Mouse (Mus musculus): ENCODE data around the gene Hps6. TPM values are rescaled to one million over a fixed set of nuclear protein-coding genes. Genes with fewer than 3 reads are reported as not detected.
"Not testable (repeated sequence)": the region's sequence is repeated elsewhere in the genome, so short reads cannot be mapped to it uniquely, and the experiment has no call there.

Hps6 gene
- total RNA-seq (2021), result 1 to 10 TPM; 7.5 to 9.7 TPM
- long read RNA-seq, transcript Hps6-201 (1 exons, 2,666 nt), result major isoform, 14 of 14 reads
- long read RNA-seq, partial matches to known transcripts, result 0 of 14 reads
- long read RNA-seq, other reads (novel, unspliced or antisense), result 0 of 14 reads

DNA sequence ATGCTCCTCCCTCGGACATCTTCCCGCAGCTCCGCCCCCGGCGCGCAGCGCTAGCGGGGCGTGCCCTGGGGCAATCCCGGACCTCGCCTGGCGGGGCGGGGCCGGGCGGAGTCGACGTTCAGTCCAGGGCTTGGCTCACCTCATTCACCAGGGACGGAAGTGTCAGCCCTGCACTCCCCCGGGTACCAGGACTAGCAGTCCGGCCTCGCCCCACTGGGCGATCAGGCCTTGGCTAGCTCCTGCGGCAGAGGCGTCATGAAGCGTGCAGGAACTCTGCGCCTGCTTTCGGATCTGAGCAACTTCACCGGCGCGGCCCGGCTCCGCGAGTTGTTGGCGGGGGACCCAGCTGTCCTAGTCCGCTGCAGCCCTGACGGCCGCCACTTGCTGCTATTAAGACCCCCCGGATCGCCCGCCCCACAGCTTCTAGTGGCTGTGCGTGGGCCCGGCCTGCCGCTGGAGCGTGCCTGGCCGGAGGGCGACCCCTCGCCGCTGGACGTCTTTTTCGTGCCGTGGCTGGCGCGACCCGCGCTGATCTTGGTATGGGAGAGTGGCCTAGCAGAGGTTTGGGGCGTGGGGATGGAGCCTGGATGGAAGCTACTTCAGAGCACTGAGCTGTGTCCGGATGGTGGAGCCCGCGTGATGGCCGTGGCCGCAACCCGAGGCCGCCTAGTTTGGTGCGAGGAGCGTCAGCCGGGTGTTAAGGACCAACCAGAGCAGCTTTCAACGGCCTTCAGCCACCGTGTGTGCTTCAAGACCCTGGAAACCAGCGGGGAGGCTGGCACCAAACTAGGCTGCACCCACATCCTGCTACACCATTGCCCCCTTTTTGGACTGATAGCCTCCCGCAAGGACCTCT is at the start of gene Hps6:
Hps6 (plus strand) TSS at position 138 of the 856 bp plus-strand sequence.
- DNase-seq (ENCODE audit: low spot score in 2 of 2), result peak; percentile 49 to 71

DNA sequence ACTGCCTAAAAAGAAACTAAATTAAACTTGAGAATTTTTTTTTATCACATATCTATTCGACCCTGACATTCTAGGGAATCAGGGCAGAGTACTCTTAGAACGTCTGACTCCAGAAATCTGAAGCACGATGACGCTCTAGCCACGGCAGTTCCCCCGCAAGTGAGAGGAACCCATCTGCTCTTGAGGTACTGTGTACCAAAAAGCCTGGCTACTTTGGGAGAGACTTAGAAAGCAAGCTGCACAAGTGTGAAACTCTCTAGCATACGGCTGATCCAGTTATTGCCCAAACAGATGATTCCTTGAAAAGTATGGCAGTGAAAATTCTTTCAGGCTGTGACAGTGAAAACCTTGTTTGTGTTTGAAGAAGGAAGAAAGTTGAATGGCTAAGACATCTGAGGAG is 46.6 kb upstream of the Hps6 start:
- DNase-seq (ENCODE audit: low spot score in 2 of 2), result peak; percentile 26 to 62

DNA sequence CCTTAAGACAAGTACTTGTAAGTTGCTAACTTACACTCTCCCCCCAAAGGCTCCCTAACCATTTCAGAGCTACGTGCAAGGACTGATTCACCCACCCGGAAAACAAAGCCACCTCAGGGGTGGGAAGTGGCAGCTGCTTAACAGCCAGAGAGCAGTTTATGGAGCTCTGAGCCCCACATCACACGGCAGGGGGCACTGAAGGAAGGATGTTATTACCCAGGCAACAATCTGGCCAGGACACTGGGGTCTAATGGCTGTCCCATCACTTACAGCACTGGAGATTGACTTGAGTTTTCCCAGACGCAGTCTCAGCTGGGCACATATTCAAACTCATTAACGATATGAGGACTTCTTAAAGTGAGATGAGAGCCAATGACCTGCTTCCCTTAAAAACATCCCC is 42.5 kb upstream of the Hps6 start:
- no peak for DNase-seq (ENCODE audit: low spot score in 2 of 2)

DNA sequence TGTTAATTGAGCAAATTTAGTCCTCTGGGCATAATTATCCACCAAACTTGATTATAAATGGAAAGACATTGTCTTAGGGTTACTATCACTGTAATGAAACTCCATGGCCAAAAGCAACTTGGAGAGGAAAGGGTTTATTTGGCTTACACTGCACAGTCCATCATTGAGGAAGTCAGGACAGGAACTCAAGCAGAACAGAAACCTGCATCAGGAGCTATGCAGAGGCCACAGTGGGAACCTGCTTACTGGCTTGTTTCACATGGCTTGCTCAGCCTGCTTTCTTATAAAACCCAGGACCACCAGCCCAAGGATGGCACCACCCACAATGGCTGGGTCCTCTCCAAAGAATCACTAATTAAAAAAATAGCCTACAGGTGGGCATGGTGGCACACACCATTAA is 18.9 kb upstream of the Hps6 start:
- no peak for DNase-seq (ENCODE audit: low spot score in 2 of 2)

DNA sequence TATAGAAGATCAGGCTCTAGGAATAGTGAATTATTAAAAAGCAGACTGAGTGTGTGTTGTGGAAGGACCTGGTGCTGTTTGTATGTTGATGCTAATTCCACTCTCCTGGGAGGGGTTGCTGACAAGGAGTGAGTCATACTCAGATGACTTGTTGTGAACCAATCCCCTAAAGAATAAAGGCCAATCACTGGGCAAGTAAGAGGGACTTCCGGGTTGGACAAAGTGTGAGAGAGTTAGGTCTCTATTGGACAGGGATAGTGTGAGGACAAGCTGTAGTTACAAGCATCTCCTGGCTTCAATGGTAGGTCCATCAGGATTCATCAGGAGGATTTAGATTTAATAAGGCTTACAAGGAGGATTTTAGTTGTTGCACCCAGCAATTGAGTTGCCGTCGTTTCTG is 15.1 kb upstream of the Hps6 start:
- no peak for DNase-seq (ENCODE audit: low spot score in 2 of 2)

DNA sequence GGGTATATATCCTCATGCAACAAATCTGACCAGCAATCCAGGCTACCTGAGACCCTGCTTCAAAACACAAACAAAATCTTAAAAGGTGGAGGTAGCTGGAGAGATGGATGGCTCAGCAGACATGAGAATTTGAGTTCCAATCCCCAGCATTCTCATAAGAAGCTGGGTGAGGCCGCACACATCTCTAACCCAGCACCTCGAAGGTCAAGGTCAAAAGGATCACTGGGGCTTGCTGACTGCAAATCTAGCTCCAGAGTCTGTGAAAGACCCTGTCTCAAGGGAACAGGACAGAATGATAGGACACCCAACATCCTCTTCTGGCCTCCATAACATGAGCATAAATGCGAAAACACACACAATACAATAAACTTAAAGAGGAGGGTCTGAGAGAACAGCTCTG is 12.1 kb upstream of the Hps6 start:
- DNase-seq (ENCODE audit: low spot score in 2 of 2), result no peak

DNA sequence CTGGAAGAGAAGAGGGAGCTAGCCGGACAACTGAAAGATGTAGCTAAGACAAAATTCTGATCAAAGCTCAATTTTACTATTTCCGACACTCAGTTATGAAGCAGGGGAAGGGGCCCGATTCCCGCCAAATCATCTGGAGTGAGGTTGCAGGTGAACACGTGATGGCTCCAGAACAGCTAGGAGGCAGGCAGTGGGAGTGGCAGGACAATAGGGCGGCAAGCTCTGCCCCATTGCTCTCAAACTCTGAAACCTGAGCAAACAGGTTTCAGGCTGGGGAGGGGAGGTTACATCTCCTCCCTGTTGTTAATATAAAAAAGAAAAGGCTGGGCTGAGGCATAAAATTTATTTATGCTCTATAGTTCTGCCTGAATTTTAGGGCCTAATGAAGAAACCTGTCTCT is 9.9 kb upstream of the Hps6 start:
- DNase-seq (ENCODE audit: low spot score in 2 of 2), result not testable (repeated sequence)

DNA sequence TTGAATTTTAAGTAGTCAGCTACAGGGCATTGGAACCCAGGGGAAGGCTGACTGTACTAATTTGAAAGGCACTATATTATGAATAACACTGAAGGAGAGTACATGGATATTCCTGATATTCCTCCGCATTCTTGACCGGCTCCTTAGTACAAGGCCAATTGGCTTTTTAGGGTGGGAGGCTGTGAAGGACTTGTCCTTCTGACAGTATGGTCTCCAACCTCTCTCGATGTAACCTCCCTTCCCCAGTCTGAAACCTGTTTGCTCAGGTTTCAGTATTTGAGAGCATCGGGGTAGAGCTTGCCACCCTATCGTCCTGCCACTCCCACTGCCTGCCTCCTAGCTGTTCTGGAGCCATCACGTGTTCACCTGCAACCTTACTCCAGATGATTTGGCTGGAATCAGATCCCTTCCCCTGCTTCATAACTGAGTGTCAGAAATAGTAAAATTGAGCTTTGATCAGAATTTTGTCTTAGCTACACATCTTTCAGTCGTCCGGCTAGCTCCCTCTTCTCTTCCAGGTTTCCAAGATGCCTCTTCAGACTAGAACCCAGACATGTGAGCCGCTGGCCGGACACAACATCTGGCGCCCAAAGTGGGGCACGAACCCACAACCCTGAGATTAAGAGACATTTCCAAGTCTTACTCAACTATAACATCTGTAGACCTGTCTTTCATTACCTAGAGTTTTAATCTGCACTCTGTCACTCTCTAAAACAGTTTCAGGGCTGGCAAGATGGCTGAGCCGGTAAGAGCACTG is 9.1 kb upstream of the Hps6 start:
- no peak for DNase-seq (ENCODE audit: low spot score in 2 of 2)

DNA sequence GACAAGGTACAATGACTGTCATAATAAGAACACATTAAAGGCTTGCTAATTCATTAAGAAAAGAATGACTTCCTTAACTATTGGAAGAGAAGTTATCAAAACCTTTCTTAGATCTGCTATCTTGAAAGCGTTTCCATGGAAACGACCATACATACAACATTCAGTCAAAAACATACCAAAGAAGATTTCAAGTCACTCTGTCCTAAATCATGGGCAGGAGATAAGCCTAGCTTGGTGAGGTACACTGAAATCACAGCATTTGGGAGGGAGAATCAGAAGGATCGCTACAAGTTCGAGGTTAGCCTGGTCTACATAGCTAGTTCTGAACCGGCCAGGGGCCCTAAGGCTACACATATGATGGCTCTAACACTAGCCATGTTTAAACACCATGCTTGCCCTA is 5.9 kb upstream of the Hps6 start:
- no peak for DNase-seq (ENCODE audit: low spot score in 2 of 2)

DNA sequence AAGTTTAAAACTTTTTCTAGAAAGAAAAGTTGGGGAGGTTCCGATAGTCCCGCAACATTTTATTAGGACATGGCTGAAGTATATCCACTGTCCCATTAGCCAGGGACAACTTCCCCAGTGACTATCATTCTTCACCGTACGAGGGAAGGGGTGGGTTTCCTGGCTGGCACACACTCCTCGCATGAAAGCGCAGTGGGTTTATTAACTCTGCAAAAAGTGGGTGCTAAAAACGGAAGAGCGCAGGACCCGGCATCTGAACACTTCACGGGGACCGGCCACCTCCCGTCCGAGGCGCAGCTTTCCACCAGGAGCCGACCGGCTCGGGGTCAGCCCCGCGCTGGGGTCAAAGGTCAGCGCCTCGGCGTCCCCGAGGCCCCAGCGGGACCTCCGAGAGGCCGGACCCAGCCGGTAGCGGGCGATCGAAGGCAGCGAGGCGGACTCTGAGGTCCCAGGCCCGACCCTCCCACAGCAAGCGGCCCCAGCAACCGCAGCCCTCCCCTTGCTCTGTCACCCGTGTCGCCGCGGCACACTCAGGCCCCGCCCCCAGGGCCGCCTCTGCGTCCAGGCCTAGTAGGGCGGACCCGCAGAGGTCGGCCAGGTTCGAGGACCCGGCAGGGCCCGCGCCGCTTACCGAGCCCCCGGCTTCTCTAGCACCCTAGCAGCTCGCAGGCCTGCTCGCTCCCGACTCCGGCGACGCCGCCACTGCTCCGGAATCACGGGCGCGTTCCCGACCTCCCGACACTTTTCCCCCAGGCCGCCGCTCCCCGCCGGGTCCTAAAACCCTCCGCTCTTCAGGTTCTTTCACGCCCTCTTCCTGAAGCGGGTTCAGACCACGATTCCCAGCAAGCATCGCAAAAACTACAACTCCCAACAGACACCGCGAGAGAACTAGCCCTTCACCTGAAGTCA is 5.3 kb upstream of the Hps6 start, which contains the start of gene Armh3:
Armh3 (minus strand) TSS at position 704 of the 909 bp plus-strand sequence.
- peak; percentile 93 to 96 for DNase-seq (ENCODE audit: low spot score in 2 of 2)

DNA sequence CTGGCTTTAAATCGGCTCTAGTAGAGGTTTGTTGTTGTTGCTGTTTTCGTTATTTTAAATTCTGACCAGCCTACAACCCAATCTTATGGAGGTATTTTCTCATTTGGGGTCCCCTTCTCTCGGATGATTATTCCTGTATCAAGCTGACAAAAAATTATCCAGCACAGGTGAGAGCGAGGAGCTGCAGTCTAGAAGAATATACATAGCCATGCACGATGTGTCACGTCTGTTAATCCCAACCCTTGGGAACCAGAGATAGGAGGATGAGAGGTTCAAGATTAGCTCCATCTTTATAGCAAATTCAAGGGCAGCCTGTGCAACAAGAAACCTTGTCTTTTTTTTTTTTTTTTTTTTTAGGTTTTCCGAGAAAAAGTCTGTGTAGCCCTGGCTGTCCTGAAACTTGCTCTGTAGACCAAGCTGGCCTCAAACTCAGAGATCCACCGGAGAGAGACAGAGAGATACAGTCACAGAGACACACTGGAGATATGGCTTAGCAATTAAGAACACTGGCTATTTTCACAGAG is 4.6 kb upstream of the Hps6 start:
- DNase-seq (ENCODE audit: low spot score in 2 of 2), result no peak

DNA sequence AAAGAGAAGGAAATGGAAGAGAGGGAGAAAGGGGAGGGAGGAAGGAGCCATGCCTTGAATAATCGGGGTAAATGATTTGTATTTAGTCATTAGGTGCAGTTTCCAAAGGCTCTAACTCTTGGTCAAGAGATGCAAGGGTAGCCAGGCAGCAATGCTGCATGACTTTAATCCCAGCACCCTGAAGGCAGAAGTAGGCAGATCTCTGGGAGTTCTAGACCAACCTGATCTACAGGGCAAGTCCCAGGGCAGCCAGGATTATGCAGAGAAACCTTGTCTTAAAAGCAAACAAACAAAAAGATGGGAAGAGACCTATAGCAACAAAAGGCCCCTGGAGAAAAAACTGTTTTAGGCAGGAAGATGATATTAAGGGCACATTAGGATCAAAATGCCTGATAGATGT is 3.9 kb upstream of the Hps6 start:
- no peak for DNase-seq (ENCODE audit: low spot score in 2 of 2)

DNA sequence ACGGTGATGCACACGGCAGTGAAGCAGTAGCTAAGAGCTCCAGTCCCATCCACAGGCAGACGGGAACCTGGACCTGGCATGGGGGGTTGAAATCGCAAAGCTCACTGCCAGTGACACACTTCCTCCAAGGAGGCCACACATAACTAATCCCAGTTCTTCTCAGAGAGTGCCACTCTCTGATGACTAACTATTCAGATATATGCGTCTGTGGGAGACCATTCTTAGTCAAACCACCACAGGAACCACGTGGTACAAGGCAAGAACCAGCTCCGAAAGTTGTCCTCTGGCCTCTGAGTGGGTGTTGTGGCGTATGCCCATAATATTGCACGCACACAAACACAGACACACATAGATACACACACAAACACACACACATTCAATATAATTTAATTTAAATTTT is 1.0 kb upstream of the Hps6 start:
- no peak for DNase-seq (ENCODE audit: low spot score in 2 of 2)

DNA sequence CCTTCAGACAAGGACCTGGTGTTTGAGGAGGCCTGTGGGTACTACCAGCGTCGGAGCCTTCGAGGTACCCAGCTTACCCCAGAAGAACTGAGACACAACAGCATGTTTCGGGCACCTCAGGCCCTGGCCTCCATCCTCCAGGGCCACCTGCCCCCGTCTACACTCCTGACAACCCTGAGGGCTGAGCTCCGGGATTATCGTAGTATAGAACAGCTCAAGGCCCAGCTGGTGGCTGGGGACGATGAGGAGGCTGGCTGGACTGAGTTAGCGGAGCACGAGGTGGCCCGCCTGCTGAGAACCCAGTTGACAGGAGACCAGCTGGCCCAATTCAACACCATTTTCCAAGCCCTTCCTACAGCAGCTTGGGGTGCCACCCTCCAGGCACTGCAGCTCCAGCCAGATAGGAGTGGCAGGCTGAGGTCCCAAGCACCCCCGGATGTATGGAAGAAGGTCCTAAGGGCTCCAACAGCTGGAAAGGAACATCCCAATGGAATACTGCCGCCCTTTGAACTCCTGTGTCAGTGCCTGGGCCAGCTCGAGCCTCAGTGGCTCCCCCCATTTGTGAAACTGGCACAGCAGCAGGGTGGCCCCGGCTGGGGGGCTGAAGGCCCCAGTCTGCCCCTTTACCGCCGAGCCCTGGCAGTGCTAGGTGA is 1.6 kb downstream of the Hps6 start:
- DNase-seq (ENCODE audit: low spot score in 2 of 2), result no peak

DNA sequence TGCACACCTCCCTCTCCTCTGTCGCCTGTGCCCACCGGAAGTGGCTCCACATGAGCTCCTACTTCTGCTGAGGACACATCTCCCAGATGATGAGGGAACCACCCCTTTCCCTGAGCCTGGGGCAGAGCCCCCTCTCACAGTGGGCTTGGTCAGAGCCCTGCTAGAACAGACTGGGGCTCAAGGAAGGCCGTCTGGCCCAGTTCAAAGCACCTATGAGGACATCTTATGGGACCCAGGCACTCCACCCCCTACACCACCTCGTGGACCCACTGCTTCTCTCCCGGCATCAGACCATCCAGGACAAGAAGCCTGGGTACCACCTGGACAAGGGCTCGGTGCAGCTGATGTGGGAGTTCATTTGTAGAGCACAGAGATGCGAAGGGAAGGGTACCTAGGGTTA is 2.4 kb downstream of the Hps6 start:
- DNase-seq (ENCODE audit: low spot score in 2 of 2), result no peak

DNA sequence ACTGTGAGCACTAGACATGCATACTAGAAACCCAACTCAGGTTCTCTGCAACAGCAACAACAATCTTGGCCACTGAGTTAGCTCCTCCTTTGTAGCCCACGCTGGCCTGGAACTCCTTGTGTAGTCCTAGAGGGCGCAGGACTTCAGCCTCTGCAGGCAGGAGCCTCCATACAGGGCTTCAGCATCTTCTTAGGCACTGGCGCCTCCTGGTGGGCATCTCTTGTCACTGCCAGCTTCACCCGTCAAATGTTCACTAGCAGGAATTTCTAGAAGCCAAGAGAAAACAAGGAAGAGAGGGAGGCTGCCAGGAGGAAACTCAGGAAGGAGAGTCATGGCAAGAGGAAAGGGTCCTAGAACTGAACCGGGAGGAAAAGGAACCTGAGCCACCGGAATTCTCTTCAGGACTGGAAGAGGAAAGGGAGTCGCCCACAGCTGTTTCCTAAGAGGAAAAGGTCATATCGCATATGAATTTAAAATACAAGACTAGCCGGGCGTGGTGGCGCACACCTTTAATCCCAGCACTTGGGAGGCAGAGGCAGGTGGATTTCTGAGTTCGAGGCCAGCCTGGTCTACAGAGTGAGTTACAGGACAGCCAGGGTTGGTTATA is 11.4 kb downstream of the Hps6 start:
- peak; percentile 71 to 92 for DNase-seq (ENCODE audit: low spot score in 2 of 2)

DNA sequence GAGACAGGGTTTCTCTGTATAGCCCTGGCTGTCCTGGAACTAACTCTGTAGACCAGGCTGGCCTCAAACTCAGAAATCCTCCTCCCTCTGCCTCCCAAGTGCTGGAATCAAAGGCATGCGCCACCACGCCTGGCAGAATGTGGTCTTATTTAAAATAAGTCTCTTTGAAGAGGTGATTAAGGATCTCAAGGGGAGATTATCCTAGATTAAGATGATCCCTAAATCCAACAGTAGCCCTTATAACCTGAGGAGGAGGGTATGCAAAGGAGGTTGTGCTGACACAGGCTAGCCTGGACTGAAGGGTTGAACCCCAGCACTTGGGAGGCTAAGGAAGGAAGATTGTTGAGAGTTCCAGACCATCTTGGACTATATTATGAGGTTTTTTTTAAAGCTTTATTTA is 12.7 kb downstream of the Hps6 start:
- DNase-seq (ENCODE audit: low spot score in 2 of 2), result no peak

DNA sequence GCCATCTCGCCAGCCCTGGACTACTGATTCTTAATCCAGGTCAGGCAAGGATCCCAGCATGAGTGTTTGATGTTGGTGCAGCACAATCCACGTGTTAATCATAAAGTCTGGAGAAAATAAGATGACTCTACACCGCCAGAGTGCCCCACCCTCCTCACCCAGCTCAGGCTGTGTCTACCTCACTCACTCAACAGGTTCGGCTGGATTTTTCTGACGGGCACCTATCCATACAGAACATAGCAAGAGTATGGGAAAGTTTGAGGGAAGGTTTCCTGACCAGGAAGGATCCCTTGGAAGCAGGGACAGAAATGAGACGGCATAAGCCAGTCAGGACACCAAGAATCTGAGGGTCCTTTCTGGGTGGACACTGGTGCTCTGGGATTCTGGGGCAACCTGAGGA is 21.7 kb downstream of the Hps6 start:
- DNase-seq (ENCODE audit: low spot score in 2 of 2), result no peak

DNA sequence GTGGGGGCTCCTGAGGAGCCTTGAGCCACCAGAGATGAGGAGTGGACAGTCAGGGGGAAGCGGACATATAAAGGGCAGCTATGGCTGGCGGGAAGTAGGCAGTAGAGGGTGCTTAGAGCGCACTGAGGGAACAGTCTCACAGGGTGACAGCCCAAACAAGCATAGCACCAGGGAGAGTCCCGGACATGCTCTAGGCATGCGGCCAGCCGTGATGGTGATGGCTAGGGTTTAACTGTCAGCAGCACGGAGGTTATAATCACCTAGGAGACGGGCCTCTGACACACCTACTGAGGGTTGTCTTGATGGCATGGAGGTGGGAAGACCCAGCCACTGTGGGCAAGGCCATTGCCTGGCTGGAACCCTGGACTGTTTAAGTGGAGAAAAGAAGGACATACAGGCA is 23.3 kb downstream of the Hps6 start:
- DNase-seq (ENCODE audit: low spot score in 2 of 2), result no peak

DNA sequence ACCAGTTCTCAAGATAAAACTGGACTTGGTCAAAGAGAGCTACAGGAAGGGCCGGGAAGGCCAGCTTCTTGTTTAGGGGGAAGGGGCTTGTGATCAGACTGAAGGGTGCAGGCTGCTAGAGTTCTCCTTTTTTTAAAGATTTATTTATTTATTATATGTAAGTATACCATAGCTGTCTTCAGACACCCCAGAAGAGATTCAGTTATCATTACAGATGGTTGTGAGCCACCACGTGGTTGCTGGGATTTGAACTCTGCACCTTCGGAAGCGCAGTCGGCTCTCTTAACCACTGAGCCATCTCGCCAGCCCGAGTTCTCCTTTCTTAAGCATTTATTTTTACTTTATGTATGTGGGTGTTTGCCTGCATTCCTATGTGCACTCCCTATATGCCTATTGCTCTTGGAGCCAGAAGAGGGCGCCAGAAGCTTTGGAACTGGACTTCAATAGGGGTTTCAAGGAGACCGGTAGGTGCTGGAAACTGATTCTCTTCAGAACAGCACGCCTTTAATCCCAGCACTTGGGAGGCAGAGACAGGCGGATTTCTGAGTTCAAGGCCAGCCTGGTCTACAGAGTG is 25.5 kb downstream of the Hps6 start:
- no peak for DNase-seq (ENCODE audit: low spot score in 2 of 2)

Measured in layer of hippocampus, adult 18-20 months (tissue).